Mouse (Mus musculus) forebrain, embryonic 11.5 days (tissue): Measurements from ENCODE around the gene Lmo4. TPM values are rescaled to one million over a fixed set of nuclear protein-coding genes. Genes with fewer than 3 reads are reported as not detected.

Source experiments
- ATAC-seq: fragments of 200-750 bp; cut with Nextera tagmentation; replicated peaks from 2 replicates; pipeline ENCODE4 v1.8.0; 2017; ENCODE audit warnings: moderate TSS enrichment; ENCODE audit not compliant: low FRiP score
- DNase-seq: peaks from one replicate; pipeline ENCODE4 v3.0.0-alpha.2; 2017; ENCODE audit warnings: low spot score
- H3K27ac ChIP-seq: fragments of 300-500 bp; sonication (generic); 2 replicates; pipeline ENCODE4 v1.5.1; 2014; ENCODE audit warnings: low read depth, low read length
- H3K27me3 ChIP-seq: fragments of 300-500 bp; sonication (generic); 2 replicates; pipeline ENCODE4 v1.6.1; 2014; ENCODE audit warnings: mild to moderate bottlenecking, low read length, mixed read lengths; ENCODE audit not compliant: control insufficient read depth, insufficient read depth
- H3K36me3 ChIP-seq: fragments of 300-500 bp; sonication (generic); 2 replicates; pipeline ENCODE4 v1.6.1; 2014; ENCODE audit warnings: mild to moderate bottlenecking, low read length, moderate library complexity, mixed read lengths; ENCODE audit not compliant: control insufficient read depth, insufficient read depth
- H3K4me1 ChIP-seq: fragments of 300-500 bp; sonication (generic); replicated peaks from 2 replicates; pipeline ENCODE4 v1.6.1; 2014; ENCODE audit warnings: low read length, mixed read lengths; ENCODE audit not compliant: control insufficient read depth, insufficient read depth
- H3K4me2 ChIP-seq: fragments of 300-500 bp; sonication (generic); 2 replicates; pipeline ENCODE4 v1.6.1; 2014; ENCODE audit warnings: low read depth, mild to moderate bottlenecking, low read length, moderate library complexity, mixed read lengths; ENCODE audit not compliant: severe bottlenecking
- H3K4me3 ChIP-seq: fragments of 300-500 bp; sonication (generic); 2 replicates; pipeline ENCODE4 v1.5.1; 2014; ENCODE audit warnings: low read depth, low read length
- H3K9ac ChIP-seq: fragments of 300-500 bp; sonication (generic); 2 replicates; pipeline ENCODE4 v1.6.1; 2014; ENCODE audit warnings: low read length
- H3K9me3 ChIP-seq: fragments of 300-500 bp; sonication (generic); 2 replicates; pipeline ENCODE4 v1.6.1; 2016; ENCODE audit warnings: low read length, mixed read lengths; ENCODE audit not compliant: control insufficient read depth
- WGBS: fragments of 180-500 bp; shearing (Covaris S2); extraction: QIAGEN DNeasy Blood & Tissue Kit; methylation state at CpG from one replicate; pipeline ENCODE4 v1.1.7; 2014; 5-methylcytosine and 5-hydroxymethylcytosine counted together
- polyA plus RNA-seq: library from polyadenylated mRNA; unstranded; fragments of >200 nt; fragmentation: Nextera tagmentation; extraction: Ambion mirVana; gene quantifications from 2 replicates; pipeline ENCODE4 v1.2.1, GENCODE M21; 2014

Lmo4 gene
- polyA plus RNA-seq, 1 experiment from 2014 or later, result 50.4 TPM

DNA sequence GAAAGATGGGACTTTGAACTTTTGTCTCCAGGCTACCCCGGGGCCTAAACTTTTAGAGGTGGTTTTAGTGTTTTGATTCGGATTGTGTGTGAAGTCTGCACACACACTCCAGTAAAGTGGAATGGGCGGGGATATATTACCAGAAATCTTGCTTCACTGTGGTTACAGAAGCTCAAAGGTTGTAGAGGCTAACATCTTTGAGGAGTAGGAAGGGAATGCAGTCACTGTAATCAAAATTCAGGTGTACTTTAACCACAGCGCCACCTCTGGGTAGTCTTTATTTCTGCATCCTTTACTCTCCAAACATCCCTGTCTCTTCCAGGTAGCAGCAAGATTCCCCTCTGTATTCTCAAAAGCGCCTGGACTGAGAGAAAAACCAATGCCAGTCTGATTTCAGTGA lies 2.5 kb upstream of the Lmo4 start:
- DNase-seq (peak; percentile 66), ATAC-seq (no peak)
- Histone ChIP-seq H3K27ac (no peak overlapping the region), H3K9ac (no peak overlapping the region), H3K27me3 (0 out of 2 replicates have a peak, but pooled peaks cover 2% of the 10 kb centered on the region), H3K4me2 (no peak overlapping the region), H3K36me3 (no peaks in the 10 kb centered on the region), H3K4me3 (no peak overlapping the region), H3K9me3 (no peaks in the 10 kb centered on the region), H3K4me1 (peaks cover 2% of the 10 kb centered on the region; the same call in 1 of the 2 replicates)
- WGBS, result 39% methylated on average over 5 of the region's 5 CpGs

DNA sequence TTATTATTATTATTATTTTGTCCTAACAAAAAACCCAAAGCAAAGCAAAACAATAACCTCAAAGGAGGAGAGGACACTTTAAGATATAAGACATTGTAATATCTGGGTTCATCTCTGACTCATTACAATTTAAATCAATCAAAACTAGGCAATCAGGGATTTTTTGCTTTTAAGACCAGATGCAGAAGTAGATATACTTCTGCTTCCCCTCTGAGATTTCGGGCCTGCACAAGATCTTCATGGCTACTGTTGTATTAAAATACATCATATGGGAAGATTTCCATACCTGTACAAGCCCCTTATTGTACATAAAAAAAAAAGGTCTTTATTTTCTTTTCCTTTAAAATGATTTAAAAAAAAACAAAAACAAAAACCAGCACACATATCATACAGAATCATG lies 1.9 kb upstream of the Lmo4 start:
- no peak overlapping the region for H3K4me2 ChIP-seq
- H3K36me3 ChIP-seq, result no peaks in the 10 kb centered on the region
- peak; percentile 5 for DNase-seq
- WGBS, result 96% methylated on average over 1 of the region's 1 CpGs
- no peak for ATAC-seq
- H3K4me3 ChIP-seq, result no peak overlapping the region
- no peak overlapping the region for H3K9ac ChIP-seq
- H3K4me1 ChIP-seq, result peaks cover 2% of the 10 kb centered on the region; the same call in 1 of the 2 replicates
- 0 out of 2 replicates have a peak, but pooled peaks cover 2% of the 10 kb centered on the region for H3K27me3 ChIP-seq
- no peak overlapping the region for H3K27ac ChIP-seq
- no peaks in the 10 kb centered on the region for H3K9me3 ChIP-seq

GRCm38 (mm10) chr3:144206261-144206660 lies 1.2 kb upstream of the Lmo4 start:
- ATAC-seq (no peak), DNase-seq (no peak)
- Histone ChIP-seq H3K4me2 (peak overlapping the region; percentile 92), H3K9ac (peak overlapping the region; percentile 95), H3K36me3 (no peaks in the 10 kb centered on the region), H3K4me1 (peaks cover 7% of the 10 kb centered on the region; the same call in 1 of the 2 replicates), H3K9me3 (no peaks in the 10 kb centered on the region), H3K27me3 (0 out of 2 replicates have a peak, but pooled peaks cover 2% of the 10 kb centered on the region), H3K4me3 (no peak overlapping the region; the same call in 1 of the 2 replicates), H3K27ac (no peak overlapping the region)
- WGBS, result 24% methylated on average over 3 of the region's 3 CpGs

GRCm38 (mm10) chr3:144205351-144206153 lies 532 bp upstream of the Lmo4 start:
- ATAC-seq (peak; percentile 89), DNase-seq (peak; percentile 96)
- Histone ChIP-seq H3K27ac (peak overlapping the region; percentile 98), H3K9me3 (no peaks in the 10 kb centered on the region), H3K4me2 (peak overlapping the region; percentile 92), H3K4me3 (peak overlapping the region; percentile 79), H3K4me1 (peaks cover 7% of the 10 kb centered on the region; the same call in 1 of the 2 replicates), H3K36me3 (no peaks in the 10 kb centered on the region), H3K27me3 (0 out of 2 replicates have a peak, but pooled peaks cover 2% of the 10 kb centered on the region), H3K9ac (peak overlapping the region; percentile 95)
- WGBS, result under 1% methylated on average over 57 of the region's 69 CpGs

- Histone ChIP-seq H3K9ac (peak overlapping the region; percentile 95), H3K9me3 (no peaks in the 10 kb centered on the region), H3K4me1 (peaks cover 14% of the 10 kb centered on the region), H3K4me3 (peak overlapping the region; percentile 79), H3K27me3 (0 out of 2 replicates have a peak, but pooled peaks cover 2% of the 10 kb centered on the region), H3K36me3 (no peaks in the 10 kb centered on the region), H3K4me2 (peak overlapping the region; percentile 92), H3K27ac (peak overlapping the region; percentile 98)
- 0% methylated on average over 5 of the region's 5 CpGs for WGBS
- DNase-seq, result no peak
- ATAC-seq, result no peak
Observed at GRCm38 (mm10) chr3:144203988-144204412, 1.0 kb downstream of the Lmo4 start.

- ATAC-seq (no peak), DNase-seq (peak; percentile 64)
- Histone ChIP-seq H3K9me3 (no peaks in the 10 kb centered on the region), H3K27me3 (0 out of 2 replicates have a peak, but pooled peaks cover under 1% of the 10 kb centered on the region), H3K9ac (peak overlapping the region; percentile 95), H3K4me2 (peak overlapping the region; percentile 92), H3K36me3 (no peaks in the 10 kb centered on the region), H3K4me1 (peaks cover 17% of the 10 kb centered on the region), H3K4me3 (peak overlapping the region; percentile 79), H3K27ac (peak overlapping the region; percentile 98)
- under 1% methylated on average over 15 of the region's 15 CpGs for WGBS
Observed at GRCm38 (mm10) chr3:144203259-144203987, 1.6 kb downstream of the Lmo4 start.

- Histone ChIP-seq H3K9ac (peak overlapping the region; percentile 95), H3K4me1 (peaks cover 23% of the 10 kb centered on the region), H3K36me3 (no peaks in the 10 kb centered on the region), H3K9me3 (no peaks in the 10 kb centered on the region), H3K27me3 (no peaks in the 10 kb centered on the region), H3K27ac (peak overlapping the region; percentile 81), H3K4me2 (peak overlapping the region; percentile 92), H3K4me3 (peak overlapping the region; percentile 79)
- ATAC-seq (no peak), DNase-seq (no peak)
- WGBS, result under 1% methylated on average over 14 of the region's 14 CpGs
Observed at GRCm38 (mm10) chr3:144202574-144203258, 2.3 kb downstream of the Lmo4 start.
